Mouse (Mus musculus) limb, embryonic 14.5 days (tissue): ENCODE data around the gene Lpp. TPM values are rescaled to one million over a fixed set of nuclear protein-coding genes. Genes with fewer than 3 reads are reported as not detected.
A peak's percentile ranks its signal among the peaks of the same experiment; 100 is the strongest.

Source experiments
- ATAC-seq: fragments of 200-750 bp; cut with Nextera tagmentation; 2 replicates; pipeline ENCODE4 v1.8.0; 2017; ENCODE audit warnings: low read depth, moderate number of reproducible peaks, moderate TSS enrichment; ENCODE audit not compliant: low FRiP score
- DNase-seq: peaks from one replicate; pipeline ENCODE4 v3.0.0-alpha.2; 2015; ENCODE audit warnings: low spot score
- H3K27ac ChIP-seq: fragments of 300-500 bp; sonication (generic); replicated peaks from 2 replicates; pipeline ENCODE4 v1.5.1; 2014; ENCODE audit warnings: low read depth, mild to moderate bottlenecking, low read length, moderate library complexity, mixed read lengths
- H3K27me3 ChIP-seq: fragments of 300-500 bp; sonication (generic); 2 replicates; pipeline ENCODE4 v1.6.1; 2014; ENCODE audit warnings: low read length, mixed read lengths; ENCODE audit not compliant: control insufficient read depth, insufficient read depth
- H3K36me3 ChIP-seq: fragments of 300-500 bp; sonication (generic); 2 replicates; pipeline ENCODE4 v1.6.1; 2014; ENCODE audit warnings: mild to moderate bottlenecking, low read length, moderate library complexity, mixed read lengths; ENCODE audit not compliant: control insufficient read depth, insufficient read depth
- H3K4me1 ChIP-seq: fragments of 300-500 bp; sonication (generic); 2 replicates; pipeline ENCODE4 v1.6.1; 2014; ENCODE audit warnings: antibody characterized with exemption, low read length, mixed read lengths; ENCODE audit not compliant: control insufficient read depth, insufficient read depth
- H3K4me2 ChIP-seq: fragments of 300-500 bp; sonication (generic); replicated peaks from 2 replicates; pipeline ENCODE4 v1.6.1; 2014; ENCODE audit warnings: low read depth, mild to moderate bottlenecking, low read length, moderate library complexity; ENCODE audit not compliant: severe bottlenecking
- H3K4me3 ChIP-seq: fragments of 300-500 bp; sonication (generic); replicated peaks from 2 replicates; pipeline ENCODE4 v1.5.1; 2014; ENCODE audit warnings: low read length
- H3K9ac ChIP-seq: fragments of 300-500 bp; sonication (generic); 2 replicates; pipeline ENCODE4 v1.6.1; 2014; ENCODE audit warnings: mild to moderate bottlenecking, low read depth, low read length, moderate library complexity; ENCODE audit not compliant: severe bottlenecking
- H3K9me3 ChIP-seq: fragments of 300-500 bp; sonication (generic); 2 replicates; pipeline ENCODE4 v1.6.1; 2016; ENCODE audit warnings: low read length; ENCODE audit not compliant: control insufficient read depth
- POLR2A ChIP-seq: fragments of 200-500 bp; IDR thresholded peaks from 2 replicates; pipeline ENCODE4 v1.8.0; 2012; ENCODE audit warnings: inconsistent platforms, mild to moderate bottlenecking, moderate library complexity, borderline replicate concordance; ENCODE audit not compliant: insufficient read depth, insufficient read length; ENCODE audit errors: extremely low read depth
- WGBS: fragments of 180-500 bp; shearing (Covaris S2); extraction: QIAGEN DNeasy Blood & Tissue Kit; methylation state at CpG from one replicate; pipeline ENCODE4 v1.1.7; 2014; 5-methylcytosine and 5-hydroxymethylcytosine counted together
- polyA plus RNA-seq, 2 experiments: library from polyadenylated mRNA; depleted of rRNA in 1 of 2; stranded (reverse) in 1 of 2; unstranded in 1 of 2; fragments of >200 nt; fragmentation: Nextera tagmentation in 1 of 2; extraction: Ambion mirVana in 1 of 2; gene quantifications; 2 replicates each; pipeline versions ENCODE4 v1.2.1 to v1.2.3; 2012 to 2014

The Lpp gene
- polyA plus RNA-seq, 2 experiments: 15.1 to 46.7 TPM

DNA sequence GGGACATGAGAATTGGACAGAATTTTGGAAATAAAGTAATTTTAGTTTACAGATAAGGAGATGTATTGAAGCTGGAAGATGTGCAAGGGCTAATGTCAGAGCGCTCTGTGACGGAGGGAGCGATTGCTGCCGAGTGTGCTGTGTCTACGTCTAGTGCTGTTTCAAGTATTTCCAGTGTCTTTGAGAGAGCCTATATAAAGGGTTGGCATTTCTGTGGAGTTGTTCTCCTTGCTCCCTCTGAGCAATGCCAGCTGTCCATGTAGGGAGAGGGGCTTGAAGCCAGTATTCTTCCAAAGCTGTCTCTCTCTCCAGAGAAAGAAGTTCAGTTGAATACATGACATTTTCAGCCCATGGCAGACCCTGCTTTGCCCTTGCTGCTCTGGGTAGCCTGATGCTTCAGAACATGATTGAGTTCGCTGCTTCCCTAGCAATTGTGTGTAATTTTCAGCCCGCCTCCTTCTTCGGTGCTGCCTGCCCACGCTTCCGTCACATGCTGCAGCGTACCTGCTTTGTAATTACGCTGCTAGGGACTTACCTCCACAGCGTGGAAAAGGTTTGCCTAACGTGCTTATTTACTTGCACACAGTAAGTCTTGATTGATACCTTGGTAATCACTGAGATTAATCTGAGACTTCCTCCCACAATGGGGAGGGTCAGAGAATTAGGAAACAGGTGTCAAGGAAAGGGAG, 207.1 kb downstream of the Lpp start:
- DNase-seq: no peak
- Histone ChIP-seq H3K4me1 (no peaks in the 10 kb centered on the region), H3K4me2 (no peak overlapping the region), H3K9ac (no peak overlapping the region), H3K27me3 (no peaks in the 10 kb centered on the region), H3K9me3 (no peaks in the 10 kb centered on the region), H3K27ac (no peak overlapping the region), H3K4me3 (no peak overlapping the region), H3K36me3 (no peaks in the 10 kb centered on the region)
- TF ChIP-seq POLR2A: no peak
- no peak for ATAC-seq
- WGBS: 83% methylated on average over 14 of the region's 14 CpGs

DNA sequence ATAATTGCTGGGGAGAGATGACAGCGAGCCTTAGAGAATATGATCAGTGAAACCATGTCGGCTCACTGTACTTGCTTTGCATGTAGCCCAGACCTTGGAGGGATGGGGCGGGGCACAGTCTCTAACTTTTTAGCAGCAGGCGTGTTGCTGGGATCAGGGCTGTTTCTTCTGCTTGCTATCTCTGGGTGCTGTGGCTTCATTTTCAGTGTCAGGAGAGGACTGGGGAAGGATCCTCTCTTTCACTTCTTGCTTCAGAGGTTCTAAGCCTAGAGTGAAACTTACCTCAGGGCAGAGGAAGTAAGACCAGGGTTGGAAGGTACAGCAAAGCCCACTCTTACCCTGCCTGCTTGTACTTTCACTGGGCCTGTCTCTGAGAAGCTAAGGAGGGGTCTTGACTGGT, 210.0 kb downstream of the Lpp start:
- DNase-seq (no peak), ATAC-seq (no peak)
- Histone ChIP-seq H3K4me1 (no peaks in the 10 kb centered on the region), H3K27ac (no peak overlapping the region), H3K9me3 (no peaks in the 10 kb centered on the region), H3K9ac (no peak overlapping the region), H3K27me3 (no peaks in the 10 kb centered on the region), H3K4me2 (no peak overlapping the region), H3K4me3 (no peak overlapping the region), H3K36me3 (0 out of 2 replicates have a peak, but pooled peaks cover 2% of the 10 kb centered on the region)
- TF ChIP-seq POLR2A: no peak
- WGBS: 82% methylated on average over 4 of the region's 4 CpGs

DNA sequence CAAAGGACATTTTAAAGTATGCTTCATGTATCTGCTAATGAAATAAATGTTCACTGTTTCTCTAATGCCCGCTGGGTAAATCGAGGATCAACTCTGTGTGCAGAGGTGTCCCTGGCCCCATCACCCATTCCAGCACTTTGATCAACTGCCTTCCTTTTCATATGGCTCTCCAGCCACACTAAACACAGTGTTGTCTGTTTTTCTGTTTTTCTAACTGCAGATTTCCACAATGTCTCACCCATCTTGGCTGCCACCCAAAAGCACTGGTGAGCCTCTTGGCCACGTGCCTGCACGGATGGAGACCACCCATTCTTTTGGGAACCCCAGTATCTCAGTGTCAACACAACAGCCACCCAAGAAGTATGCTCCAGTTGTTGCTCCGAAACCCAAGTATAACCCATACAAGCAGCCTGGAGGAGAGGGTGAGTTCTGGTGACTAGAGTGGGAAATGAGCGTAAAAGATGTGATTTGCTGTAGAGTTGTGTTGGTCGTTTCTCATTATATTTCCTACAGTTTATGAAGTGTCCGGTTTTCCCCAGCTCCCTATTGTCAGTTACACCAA, 214.7 kb downstream of the Lpp start:
- Histone ChIP-seq H3K27me3 (no peaks in the 10 kb centered on the region), H3K36me3 (0 out of 2 replicates have a peak, but pooled peaks cover 6% of the 10 kb centered on the region), H3K9me3 (no peaks in the 10 kb centered on the region), H3K9ac (no peak overlapping the region), H3K4me2 (no peak overlapping the region), H3K27ac (no peak overlapping the region), H3K4me3 (no peak overlapping the region), H3K4me1 (no peaks in the 10 kb centered on the region)
- TF ChIP-seq POLR2A: no peak
- DNase-seq (no peak), ATAC-seq (no peak)
- WGBS: 74% methylated on average over 8 of the region's 8 CpGs

DNA sequence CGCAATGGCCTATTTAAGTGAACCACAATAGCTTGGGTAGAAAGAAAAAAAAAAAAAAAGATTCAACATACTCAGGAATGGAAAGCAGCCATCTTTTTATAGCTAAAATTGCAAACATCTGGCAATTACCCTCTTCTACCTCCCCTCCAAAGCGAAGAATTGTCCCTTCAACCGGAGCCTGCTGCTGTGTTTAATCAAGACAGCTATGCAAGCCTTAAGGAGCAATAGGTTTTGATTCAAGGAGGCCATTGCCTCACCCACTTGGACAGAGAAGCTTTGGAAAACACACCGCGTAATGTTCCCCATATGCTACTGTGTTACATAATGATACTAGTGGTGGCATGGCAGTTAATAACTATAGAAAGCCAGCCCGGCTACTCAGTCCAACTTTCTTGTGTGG, 226.2 kb downstream of the Lpp start:
- H3K27me3 ChIP-seq: no peaks in the 10 kb centered on the region
- no peak overlapping the region for H3K27ac ChIP-seq
- no peak for TF ChIP-seq POLR2A
- H3K9ac ChIP-seq: no peak overlapping the region
- peak; percentile 72 for ATAC-seq
- H3K4me1 ChIP-seq: peaks cover 16% of the 10 kb centered on the region
- no peak overlapping the region for H3K4me3 ChIP-seq
- DNase-seq: peak; percentile 83
- H3K9me3 ChIP-seq: no peaks in the 10 kb centered on the region
- H3K4me2 ChIP-seq: no peak overlapping the region
- WGBS: 39% methylated on average over 6 of the region's 6 CpGs
- H3K36me3 ChIP-seq: no peaks in the 10 kb centered on the region

DNA sequence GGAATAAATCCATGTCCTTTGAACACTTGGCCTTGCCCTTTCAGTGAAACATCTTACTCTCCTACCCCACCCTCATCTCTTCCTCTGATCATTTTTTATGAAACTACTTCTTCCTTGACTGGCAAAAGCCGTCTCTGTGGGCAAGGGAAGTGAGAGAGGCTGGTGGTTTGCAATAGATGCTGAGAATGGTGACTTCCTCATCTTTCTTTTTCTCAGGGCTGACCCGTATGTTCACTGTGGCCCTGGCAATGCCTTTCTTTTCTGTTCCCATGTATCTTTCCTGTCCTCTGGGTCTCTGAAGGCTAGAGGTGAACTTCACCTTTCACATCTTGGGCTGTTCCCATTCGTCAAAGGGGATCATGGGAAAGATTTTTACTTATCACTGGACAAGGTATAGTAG, 226.7 kb downstream of the Lpp start:
- no peak for TF ChIP-seq POLR2A
- Histone ChIP-seq H3K36me3 (no peaks in the 10 kb centered on the region), H3K9me3 (no peaks in the 10 kb centered on the region), H3K27ac (no peak overlapping the region), H3K4me1 (peaks cover 17% of the 10 kb centered on the region), H3K27me3 (no peaks in the 10 kb centered on the region), H3K4me3 (no peak overlapping the region), H3K9ac (no peak overlapping the region), H3K4me2 (no peak overlapping the region)
- DNase-seq (no peak), ATAC-seq (no peak)
- WGBS: 90% methylated on average over 3 of the region's 3 CpGs
